In the genomic region with DNA sequence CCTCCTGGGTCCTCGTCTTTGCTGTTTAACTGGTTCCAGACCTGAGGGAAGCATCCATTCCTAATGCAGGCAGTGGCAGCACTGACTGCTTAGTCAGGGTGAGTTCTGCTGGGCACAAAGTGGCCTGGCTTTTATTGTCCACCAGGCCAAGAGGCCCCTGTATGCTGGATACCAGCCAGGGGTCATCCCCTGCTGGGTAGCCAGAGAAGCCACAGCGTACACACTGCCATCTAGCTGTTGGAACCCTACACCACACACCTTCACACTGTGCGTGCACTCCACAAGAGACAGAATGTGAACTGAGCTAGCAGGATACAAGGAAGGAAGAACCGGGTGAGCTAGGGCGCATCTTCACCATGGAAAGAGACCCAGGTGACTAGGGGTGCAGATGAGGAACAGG, we compare ENCODE assay signal across 10 mouse cellular contexts.
A peak's percentile ranks its signal among the peaks of the same experiment; 100 is the strongest.
DNase-seq lines count a peak whose midpoint lies in the region; ATAC-seq lines count a peak whose summit lies in the region.
"Had no signal": no experiment of that assay in that cellular context is flagged by ENCODE, and none has a peak within 500 bp of the region (broad histone marks: within the 10 kb centered on the region; RNA-seq: fewer than 3 reads in every experiment).

No protein-coding gene starts in this region.

- no peak overlapping the region for H3K4me3 ChIP-seq in heart, embryonic 12.5 days
- H3K4me3 ChIP-seq: heart, embryonic 15.5 days; liver, embryonic 13.5 days had no signal

- DNase-seq in heart, postnatal 4 days: peak; percentile 20
- DNase-seq in urinary bladder, postnatal 14 days (ENCODE audit: low spot score): peak; percentile 34
- DNase-seq in urinary bladder, postnatal 25 days (ENCODE audit: low spot score): no peak
- DNase-seq in kidney, postnatal 25 days: peak; percentile 43 to 73
- no peak for DNase-seq in frontal cortex, postnatal 14 days (ENCODE audit: low spot score in 2 of 2)
- DNase-seq: adrenal gland, postnatal 25 days; liver, embryonic 13.5 days had no signal

- no peak overlapping the region for H3K27ac ChIP-seq in heart, embryonic 12.5 days (ENCODE audit: poor library complexity, severe bottlenecking)
- H3K27ac ChIP-seq: heart, embryonic 15.5 days; liver, embryonic 13.5 days had no signal

- no peak overlapping the region for H3K4me2 ChIP-seq in heart, embryonic 12.5 days
- H3K4me2 ChIP-seq: heart, embryonic 15.5 days; liver, embryonic 13.5 days had no signal

- ATAC-seq in heart, embryonic 12.5 days (ENCODE audit: insufficient number of reproducible peaks, low FRiP score): no peak
- no peak for ATAC-seq in cerebellum, adult (ENCODE audit: insufficient number of reproducible peaks, low FRiP score, low TSS enrichment)

- 0 out of 2 replicates have a peak, but pooled peaks cover 16% of the 10 kb centered on the region for H3K27me3 ChIP-seq in heart, embryonic 12.5 days (replicated peaks)
- H3K27me3 ChIP-seq: liver, embryonic 13.5 days had no signal

- H3K9me3 ChIP-seq in heart, embryonic 12.5 days (replicated peaks): no peaks in the 10 kb centered on the region
- H3K9me3 ChIP-seq: heart, embryonic 15.5 days; liver, embryonic 13.5 days had no signal

- H3K4me1 ChIP-seq in heart, embryonic 12.5 days (replicated peaks): peaks cover 20% of the 10 kb centered on the region
- H3K4me1 ChIP-seq: liver, embryonic 13.5 days had no signal

- no peaks in the 10 kb centered on the region for H3K36me3 ChIP-seq in heart, embryonic 12.5 days
- H3K36me3 ChIP-seq: heart, embryonic 15.5 days; liver, embryonic 13.5 days had no signal

- WGBS in heart, embryonic 12.5 days: 48% methylated on average over 5 of the region's 5 CpGs

- H3K9ac ChIP-seq in heart, embryonic 12.5 days: no peak overlapping the region
- H3K9ac ChIP-seq: heart, embryonic 15.5 days; liver, embryonic 13.5 days had no signal

Comparison
In these comparisons a context has a peak if more than half of its experiments do, and no peak if none do; other contexts are left out.
1. DNase-seq: peak in heart, postnatal 4 days (single experiment), urinary bladder, postnatal 14 days (single experiment) and kidney, postnatal 25 days (2 of 2); none in urinary bladder, postnatal 25 days (single experiment) and frontal cortex, postnatal 14 days (0 of 2).